Mouse (Mus musculus) heart, postnatal 0 days (tissue): ENCODE data around the gene Rhob. TPM values are rescaled to one million over a fixed set of nuclear protein-coding genes. Genes with fewer than 3 reads are reported as not detected.

Experiments
- ATAC-seq: fragments of 200-750 bp; cut with Nextera tagmentation; 2 replicates; pipeline ENCODE4 v1.8.0; 2017; ENCODE audit warnings: low read depth, moderate number of reproducible peaks, moderate library complexity; ENCODE audit not compliant: insufficient read depth
- DNase-seq: peaks from one replicate; pipeline ENCODE4 v3.0.0-alpha.2; 2016; ENCODE audit warnings: low spot score
- H3K27ac ChIP-seq: fragments of 300-500 bp; sonication (generic); 2 replicates; pipeline ENCODE4 v1.5.1; 2014; ENCODE audit warnings: low read depth, mild to moderate bottlenecking
- H3K27me3 ChIP-seq: fragments of 300-500 bp; sonication (generic); 2 replicates; pipeline ENCODE4 v1.6.1; 2014; ENCODE audit warnings: low read length, mixed read lengths; ENCODE audit not compliant: control insufficient read depth, insufficient read depth
- H3K36me3 ChIP-seq: fragments of 300-500 bp; sonication (generic); replicated peaks from 2 replicates; pipeline ENCODE4 v1.6.1; 2014; ENCODE audit warnings: low read length, mixed read lengths; ENCODE audit not compliant: control insufficient read depth, insufficient read depth
- H3K4me1 ChIP-seq: fragments of 300-500 bp; sonication (generic); 2 replicates; pipeline ENCODE4 v1.6.1; 2014; ENCODE audit warnings: antibody characterized with exemption; ENCODE audit not compliant: control insufficient read depth, insufficient read depth
- H3K4me2 ChIP-seq: fragments of 300-500 bp; sonication (generic); 2 replicates; pipeline ENCODE4 v1.6.1; 2014; ENCODE audit warnings: low read depth, mild to moderate bottlenecking, low read length, moderate library complexity
- H3K4me3 ChIP-seq: fragments of 300-500 bp; sonication (generic); 2 replicates; pipeline ENCODE4 v1.5.1; 2014; ENCODE audit warnings: low read depth, low read length
- H3K9ac ChIP-seq: fragments of 300-500 bp; sonication (generic); replicated peaks from 2 replicates; pipeline ENCODE4 v1.6.1; 2014; ENCODE audit warnings: low read depth, low read length, mixed read lengths
- H3K9me3 ChIP-seq: fragments of 300-500 bp; sonication (generic); replicated peaks from 2 replicates; pipeline ENCODE4 v1.6.1; 2016; ENCODE audit warnings: low read length; ENCODE audit not compliant: control insufficient read depth
- CTCF ChIP-seq: IDR thresholded peaks from 2 replicates; pipeline ENCODE4 v1.5.1; 2016; ENCODE audit warnings: antibody characterized with exemption, control low read depth, low read depth
- EP300 ChIP-seq: IDR thresholded peaks from 2 replicates; pipeline ENCODE4 v1.6.1; 2016; ENCODE audit warnings: antibody characterized with exemption, low read depth
- whole genome bisulfite sequencing: fragments of 180-500 bp; shearing (Covaris S2); extraction: QIAGEN DNeasy Blood & Tissue Kit; methylation state at CpG from one replicate; pipeline ENCODE4 v1.1.7; 2014; 5-methylcytosine and 5-hydroxymethylcytosine counted together
- polyA plus RNA-seq: library from polyadenylated mRNA; unstranded; fragments of >200 nt; fragmentation: Nextera tagmentation; extraction: Ambion mirVana; gene quantifications from 2 replicates; pipeline ENCODE4 v1.2.1, GENCODE M21; 2015
- total RNA-seq: library from RNA; depleted of rRNA; stranded (reverse); fragments of >200 nt; gene quantifications from 2 replicates; pipeline ENCODE4 v1.2.3, GENCODE M21; 2014; ENCODE audit warnings: low replicate concordance

Gene Rhob
- total and polyA plus RNA-seq, 2 experiments from 2014 or later, result 31.4 to 228 TPM

GRCm38 (mm10) chr12:8489098-8489497, 10.7 kb downstream of the Rhob start:
- no peak for TF ChIP-seq EP300
- TF ChIP-seq CTCF, result no peak
- DNase-seq, result no peak
- H3K27ac ChIP-seq, result no peak overlapping the region
- no peaks in the 10 kb centered on the region for H3K36me3 ChIP-seq
- H3K4me1 ChIP-seq, result no peaks in the 10 kb centered on the region
- H3K27me3 ChIP-seq, result no peaks in the 10 kb centered on the region
- no peak overlapping the region for H3K4me2 ChIP-seq
- ATAC-seq, result no peak
- 74% methylated on average over 4 of the region's 4 CpGs for WGBS
- H3K9me3 ChIP-seq, result no peaks in the 10 kb centered on the region
- H3K9ac ChIP-seq, result no peak overlapping the region
- no peak overlapping the region for H3K4me3 ChIP-seq

DNA sequence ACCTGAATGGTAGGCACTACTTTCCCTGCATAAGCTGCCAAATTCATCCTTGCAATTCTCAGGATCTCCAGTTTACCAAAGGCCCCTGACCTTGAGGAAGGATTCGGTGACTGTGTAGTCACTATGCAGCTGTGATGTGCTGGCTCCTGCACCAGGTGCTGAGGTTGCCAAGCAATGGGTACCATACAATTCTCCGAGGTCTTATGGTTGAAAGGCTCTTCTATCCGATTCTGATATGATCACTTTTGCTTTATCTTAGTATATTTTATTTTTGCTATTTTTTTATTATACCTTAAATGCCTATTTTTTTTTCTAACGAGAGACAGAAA, 11.2 kb downstream of the Rhob start:
- H3K4me1 ChIP-seq, result no peaks in the 10 kb centered on the region
- DNase-seq (no peak), ATAC-seq (no peak)
- no peak overlapping the region for H3K9ac ChIP-seq
- no peak overlapping the region for H3K4me2 ChIP-seq
- no peak overlapping the region for H3K4me3 ChIP-seq
- H3K36me3 ChIP-seq, result no peaks in the 10 kb centered on the region
- no peaks in the 10 kb centered on the region for H3K9me3 ChIP-seq
- WGBS, result 81% methylated on average over 4 of the region's 4 CpGs
- no peak for TF ChIP-seq EP300
- no peak for TF ChIP-seq CTCF
- H3K27ac ChIP-seq, result no peak overlapping the region
- no peaks in the 10 kb centered on the region for H3K27me3 ChIP-seq

DNA sequence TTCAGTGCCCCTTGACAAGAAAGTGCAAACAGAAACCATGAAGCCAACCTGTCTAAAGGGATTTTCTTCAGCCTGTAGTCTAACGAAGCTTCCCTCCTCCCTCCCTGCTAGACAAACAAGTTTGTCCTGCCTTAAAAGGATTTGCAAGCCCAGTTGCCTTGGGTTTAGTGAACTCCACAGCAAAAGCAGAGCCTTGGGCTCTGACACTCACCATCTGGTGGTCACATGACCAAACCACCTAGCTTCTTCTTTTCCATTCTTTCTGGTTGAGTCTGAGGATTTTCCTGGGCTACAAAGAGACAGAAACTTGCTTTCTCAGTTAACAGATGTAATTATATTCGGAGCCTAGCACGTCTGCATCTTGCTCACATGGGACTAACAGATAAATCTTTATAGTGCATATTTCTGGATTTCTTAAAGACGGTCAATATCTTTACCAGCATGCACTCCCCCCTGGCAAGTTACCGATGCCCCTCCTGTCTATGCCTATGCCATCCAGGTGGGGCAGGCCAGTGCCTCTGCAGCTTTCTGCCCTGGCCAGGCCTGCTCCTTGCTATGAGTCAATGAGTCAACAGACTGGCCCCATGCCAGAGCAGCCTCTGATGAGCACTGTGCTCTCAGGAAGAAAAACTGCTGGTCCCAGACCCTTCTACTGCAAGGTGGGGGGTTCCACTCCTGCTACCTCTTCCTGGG, 11.7 kb downstream of the Rhob start:
- no peaks in the 10 kb centered on the region for H3K9me3 ChIP-seq
- H3K4me2 ChIP-seq, result no peak overlapping the region
- no peak overlapping the region for H3K4me3 ChIP-seq
- DNase-seq, result no peak
- no peaks in the 10 kb centered on the region for H3K36me3 ChIP-seq
- no peak overlapping the region for H3K27ac ChIP-seq
- no peaks in the 10 kb centered on the region for H3K4me1 ChIP-seq
- no peak for ATAC-seq
- H3K27me3 ChIP-seq, result no peaks in the 10 kb centered on the region
- 76% methylated on average over 5 of the region's 5 CpGs for WGBS
- no peak overlapping the region for H3K9ac ChIP-seq
- TF ChIP-seq EP300, result no peak
- no peak for TF ChIP-seq CTCF

- DNase-seq, result no peak
- WGBS, result 71% methylated on average over 1 of the region's 1 CpGs
- TF ChIP-seq EP300, result no peak
- no peak for TF ChIP-seq CTCF
- no peaks in the 10 kb centered on the region for H3K9me3 ChIP-seq
- H3K4me2 ChIP-seq, result no peak overlapping the region
- H3K36me3 ChIP-seq, result no peaks in the 10 kb centered on the region
- no peak overlapping the region for H3K4me3 ChIP-seq
- no peaks in the 10 kb centered on the region for H3K27me3 ChIP-seq
- no peak for ATAC-seq
- no peak overlapping the region for H3K27ac ChIP-seq
- H3K4me1 ChIP-seq, result no peaks in the 10 kb centered on the region
- H3K9ac ChIP-seq, result no peak overlapping the region
Observed at GRCm38 (mm10) chr12:8487281-8487680, 12.5 kb downstream of the Rhob start.

- Histone ChIP-seq H3K9me3 (no peaks in the 10 kb centered on the region), H3K9ac (no peak overlapping the region), H3K27ac (no peak overlapping the region), H3K4me1 (no peaks in the 10 kb centered on the region), H3K27me3 (no peaks in the 10 kb centered on the region), H3K36me3 (no peaks in the 10 kb centered on the region), H3K4me2 (no peak overlapping the region), H3K4me3 (no peak overlapping the region)
- no peak for TF ChIP-seq CTCF
- TF ChIP-seq EP300, result no peak
- DNase-seq (no peak), ATAC-seq (no peak)
- 76% methylated on average over 7 of the region's 7 CpGs for WGBS
Observed at GRCm38 (mm10) chr12:8485247-8485646, 14.6 kb downstream of the Rhob start.

DNA sequence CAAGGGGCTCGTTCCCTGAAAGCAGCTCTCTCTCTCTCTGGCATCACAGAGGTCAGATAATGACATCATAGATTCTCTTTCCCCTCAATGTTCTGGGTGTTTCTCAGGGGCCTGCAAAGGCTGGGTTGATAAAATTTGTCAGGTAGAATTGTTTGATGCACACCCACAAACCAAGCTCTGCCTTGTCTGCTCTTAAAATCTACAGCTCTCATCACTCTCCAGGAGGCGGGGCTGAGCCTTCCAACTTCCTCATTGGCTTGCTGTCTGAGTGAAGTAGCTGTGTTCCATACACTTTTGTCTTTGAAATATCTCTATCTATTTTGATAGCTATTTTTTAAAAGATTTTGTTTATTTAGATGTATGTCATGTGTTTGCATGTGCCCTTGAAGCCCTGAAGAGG, 17.6 kb downstream of the Rhob start:
- no peak overlapping the region for H3K27ac ChIP-seq
- no peak for TF ChIP-seq CTCF
- no peak for TF ChIP-seq EP300
- H3K9me3 ChIP-seq, result no peaks in the 10 kb centered on the region
- no peak overlapping the region for H3K9ac ChIP-seq
- H3K4me2 ChIP-seq, result no peak overlapping the region
- ATAC-seq, result no peak
- H3K4me1 ChIP-seq, result peaks cover 5% of the 10 kb centered on the region; the same call in 1 of the 2 replicates
- WGBS, result 71% methylated on average over 2 of the region's 2 CpGs
- DNase-seq, result no peak
- no peak overlapping the region for H3K4me3 ChIP-seq
- no peaks in the 10 kb centered on the region for H3K27me3 ChIP-seq
- H3K36me3 ChIP-seq, result no peaks in the 10 kb centered on the region
